In the genomic region with DNA sequence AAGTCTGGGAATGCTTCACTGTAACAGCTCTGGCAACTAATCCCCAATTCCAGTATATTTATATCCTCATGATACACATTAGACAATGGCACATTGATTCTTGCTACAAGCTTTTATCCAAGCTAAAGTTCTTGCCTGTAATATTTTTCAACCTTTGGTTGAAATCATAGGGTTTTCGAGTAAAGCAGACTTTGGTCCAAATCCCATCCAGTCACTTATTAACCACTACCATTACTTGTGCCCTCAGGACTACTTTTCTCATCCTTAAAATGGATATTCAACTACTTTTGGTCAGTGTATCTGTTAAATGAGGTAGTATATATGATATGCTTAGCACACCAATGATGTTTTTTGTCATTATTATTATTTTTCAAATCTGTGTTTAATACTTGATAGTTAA, we compare ENCODE assay signal across 21 mouse cellular contexts. TPM values are rescaled to one million over a fixed set of nuclear protein-coding genes. Genes with fewer than 3 reads are reported as not detected.
DNase-seq lines count a peak whose midpoint lies in the region; ATAC-seq and TF ChIP-seq lines count a peak whose summit lies in the region.
"Had no signal": no experiment of that assay in that cellular context is flagged by ENCODE, and none has a peak within 500 bp of the region (broad histone marks: within the 10 kb centered on the region; RNA-seq: fewer than 3 reads in every experiment).

No protein-coding gene starts in this region.

- 65% methylated on average over 1 of the region's 1 CpGs for WGBS in intestine, embryonic 16.5 days
- WGBS in intestine, embryonic 15.5 days, result 76% methylated on average over 1 of the region's 1 CpGs
- 21% methylated on average over 1 of the region's 1 CpGs for WGBS in liver, adult 2 months
- 87% methylated on average over 1 of the region's 1 CpGs for WGBS in liver, embryonic 11.5 days

- no peak overlapping the region for H3K9ac ChIP-seq in intestine, embryonic 16.5 days (ENCODE audit: low read depth, low read length)
- no peak overlapping the region for H3K9ac ChIP-seq in intestine, embryonic 15.5 days
- H3K9ac ChIP-seq in liver, adult 2 months (ENCODE audit: low read depth, low read length), result no peak overlapping the region
- H3K9ac ChIP-seq in liver, embryonic 11.5 days (ENCODE audit: low read depth, low read length), result no peak overlapping the region

- DNase-seq in kidney, adult 9 months, result peak; percentile 52
- DNase-seq in kidney, postnatal 36 days, result no peak
- peak; percentile 78 for DNase-seq in liver, adult 2 months (ENCODE audit: extremely low read depth, low read depth, low spot score)
- no peak for DNase-seq in liver, embryonic 11.5 days (ENCODE audit: low spot score)
- DNase-seq: adrenal gland, adult 2 months; adrenal gland, adult 8-10 months; adrenal gland, postnatal 10 days; adrenal gland, postnatal 14 days; adrenal gland, postnatal 25 days; adrenal gland, postnatal 36 days; B cell, adult 2 months; cerebellum, adult 11 months; cerebellum, adult 11-12 months; cerebellum, adult 18-20 months had no signal

- H3K36me3 ChIP-seq in intestine, embryonic 16.5 days (ENCODE audit: control insufficient read depth, insufficient read depth, low read length), result no peaks in the 10 kb centered on the region
- no peaks in the 10 kb centered on the region for H3K36me3 ChIP-seq in intestine, embryonic 15.5 days
- H3K36me3 ChIP-seq in liver, adult 2 months (ENCODE audit: control insufficient read depth, insufficient read depth, low read length), result no peaks in the 10 kb centered on the region
- H3K36me3 ChIP-seq in liver, embryonic 11.5 days (ENCODE audit: control insufficient read depth, insufficient read depth, low read length), result no peaks in the 10 kb centered on the region

- no peak for TF ChIP-seq CTCF in liver, adult 2 months (IDR thresholded peaks at IDR 0.05; ENCODE audit: low read depth, low read length)

- H3K4me2 ChIP-seq in intestine, embryonic 16.5 days (ENCODE audit: low read depth, low read length), result no peak overlapping the region
- H3K4me2 ChIP-seq in intestine, embryonic 15.5 days (replicated peaks), result no peak overlapping the region
- H3K4me2 ChIP-seq in liver, embryonic 11.5 days, result no peak overlapping the region

- no peak overlapping the region; the same call in 1 of the 2 replicates for H3K27ac ChIP-seq in intestine, embryonic 16.5 days (ENCODE audit: low read length)
- no peak overlapping the region for H3K27ac ChIP-seq in intestine, embryonic 15.5 days
- H3K27ac ChIP-seq in liver, adult 2 months (replicated peaks; ENCODE audit: insufficient read depth, low read depth, low read length), result peak overlapping the region; percentile 27
- no peak overlapping the region for H3K27ac ChIP-seq in liver, embryonic 11.5 days (ENCODE audit: low read depth, low read length)

- TF ChIP-seq POLR2A in liver, adult 2 months (IDR thresholded peaks at IDR 0.05; ENCODE audit: extremely low read depth, insufficient read depth, low read length), result no peak

- peaks cover 2% of the 10 kb centered on the region; the same call in 1 of the 2 replicates for H3K79me2 ChIP-seq in liver, adult 2 months (ENCODE audit: control insufficient read depth, insufficient read depth, low read length)

- no peaks in the 10 kb centered on the region for H3K9me3 ChIP-seq in intestine, embryonic 16.5 days (ENCODE audit: control insufficient read depth, low read length)
- no peaks in the 10 kb centered on the region for H3K9me3 ChIP-seq in intestine, embryonic 15.5 days
- H3K9me3 ChIP-seq in liver, embryonic 11.5 days (ENCODE audit: control insufficient read depth, low read length), result no peaks in the 10 kb centered on the region
- H3K9me3 ChIP-seq: G1E had no signal

- H3K4me3 ChIP-seq in intestine, embryonic 16.5 days (ENCODE audit: low read length), result no peak overlapping the region
- no peak overlapping the region for H3K4me3 ChIP-seq in intestine, embryonic 15.5 days (replicated peaks)
- no peak overlapping the region for H3K4me3 ChIP-seq in liver, adult 2 months (ENCODE audit: insufficient read depth, low read depth, low read length)
- no peak overlapping the region for H3K4me3 ChIP-seq in liver, embryonic 11.5 days (ENCODE audit: low read depth, low read length)

- H3K27me3 ChIP-seq in intestine, embryonic 16.5 days (replicated peaks; ENCODE audit: control insufficient read depth, insufficient read depth, low read length), result no peaks in the 10 kb centered on the region
- H3K27me3 ChIP-seq in intestine, embryonic 15.5 days (replicated peaks), result no peaks in the 10 kb centered on the region
- H3K27me3 ChIP-seq in liver, adult 2 months (ENCODE audit: control insufficient read depth, insufficient read depth, low read length), result no peaks in the 10 kb centered on the region
- no peaks in the 10 kb centered on the region for H3K27me3 ChIP-seq in liver, embryonic 11.5 days (replicated peaks; ENCODE audit: control insufficient read depth, insufficient read depth, low read length)
- H3K27me3 ChIP-seq: CH12.LX, Patski had no signal

- ATAC-seq in intestine, embryonic 16.5 days, result peak; percentile 41
- no peak for ATAC-seq in intestine, embryonic 15.5 days
- no peak for ATAC-seq in liver, embryonic 11.5 days (replicated peaks; ENCODE audit: low FRiP score)
- ATAC-seq: activated CD4-positive, CD25-positive, alpha-beta regulatory T cell, adult 4 months; CD4-positive, CD25-positive, alpha-beta regulatory T cell, adult 4 months; Patski had no signal

- 0 out of 2 replicates have a peak, but pooled peaks cover 3% of the 10 kb centered on the region for H3K4me1 ChIP-seq in intestine, embryonic 16.5 days (ENCODE audit: control insufficient read depth, insufficient read depth, low read length)
- no peaks in the 10 kb centered on the region for H3K4me1 ChIP-seq in intestine, embryonic 15.5 days (replicated peaks)
- H3K4me1 ChIP-seq in liver, adult 2 months (ENCODE audit: control insufficient read depth, insufficient read depth, low read length), result peaks cover 13% of the 10 kb centered on the region
- no peaks in the 10 kb centered on the region for H3K4me1 ChIP-seq in liver, embryonic 11.5 days (replicated peaks; ENCODE audit: control insufficient read depth, insufficient read depth, low read length)

RNA-seq across cellular contexts. Expression of a gene that starts 7.2 kb away (rescaled TPM):
- 8.8 and 10.2 TPM in 2 replicates for polyA plus RNA-seq in intestine, embryonic 16.5 days (2015; fragmentation: Nextera tagmentation; extraction: Ambion mirVana)
- 8.7 and 8.8 TPM in 2 replicates for polyA plus RNA-seq in intestine, embryonic 15.5 days (2015; fragmentation: Nextera tagmentation; extraction: Ambion mirVana)
- 3.7 and 4.2 TPM in 2 replicates for total RNA-seq in liver, adult 2 months (2014; rRNA removed)
- polyA plus RNA-seq in liver, adult 2 months (2012; rRNA removed), result 4.1 and 4.5 TPM in 2 replicates
- 4.5 and 4.6 TPM in 2 replicates for polyA plus RNA-seq in liver, embryonic 11.5 days (2014; fragmentation: Nextera tagmentation; extraction: Ambion mirVana)

Comparison
In these comparisons a context has a peak if more than half of its experiments do, and no peak if none do; other contexts are left out.
1. DNase-seq: peak in kidney, adult 9 months (single experiment) and liver, adult 2 months (single experiment); none in kidney, postnatal 36 days (0 of 2) and liver, embryonic 11.5 days (single experiment).